Mouse (Mus musculus) stomach, embryonic 16.5 days (tissue): ENCODE measurements around the gene Sgf29. TPM values are rescaled to one million over a fixed set of nuclear protein-coding genes. Genes with fewer than 3 reads are reported as not detected.
A peak's percentile ranks its signal among the peaks of the same experiment; 100 is the strongest.

ENCODE experiments used
- ATAC-seq: fragments of 200-750 bp; cut with Nextera tagmentation; 2 replicates; pipeline ENCODE4 v1.8.0; 2017; ENCODE audit warnings: moderate number of reproducible peaks, moderate TSS enrichment; ENCODE audit not compliant: insufficient read depth, low FRiP score
- H3K27ac ChIP-seq: fragments of 300-500 bp; sonication (generic); 2 replicates; pipeline ENCODE4 v1.5.1; 2014; ENCODE audit warnings: low read length
- H3K27me3 ChIP-seq: fragments of 300-500 bp; sonication (generic); 2 replicates; pipeline ENCODE4 v1.6.1; 2014; ENCODE audit warnings: low read length, control low read depth, mixed read lengths; ENCODE audit not compliant: control insufficient read depth, insufficient read depth
- H3K36me3 ChIP-seq: fragments of 300-500 bp; sonication (generic); 2 replicates; pipeline ENCODE4 v1.6.1; 2014; ENCODE audit warnings: low read length; ENCODE audit not compliant: control insufficient read depth, insufficient read depth
- H3K4me1 ChIP-seq: fragments of 300-500 bp; sonication (generic); 2 replicates; pipeline ENCODE4 v1.6.1; 2014; ENCODE audit warnings: low read length, control low read depth, mixed read lengths; ENCODE audit not compliant: control insufficient read depth, insufficient read depth
- H3K4me2 ChIP-seq: fragments of 300-500 bp; sonication (generic); 2 replicates; pipeline ENCODE4 v1.6.1; 2014; ENCODE audit warnings: low read depth, low read length, mixed read lengths
- H3K4me3 ChIP-seq: fragments of 300-500 bp; sonication (generic); replicated peaks from 2 replicates; pipeline ENCODE4 v1.5.1; 2014; ENCODE audit warnings: mild to moderate bottlenecking, low read length
- H3K9ac ChIP-seq: fragments of 300-500 bp; sonication (generic); 2 replicates; pipeline ENCODE4 v1.6.1; 2014; ENCODE audit warnings: low read length
- H3K9me3 ChIP-seq: fragments of 300-500 bp; sonication (generic); replicated peaks from 2 replicates; pipeline ENCODE4 v1.6.1; 2016; ENCODE audit warnings: low read length, control low read depth; ENCODE audit not compliant: control insufficient read depth
- WGBS: fragments of 180-500 bp; shearing (Covaris S2); extraction: QIAGEN DNeasy Blood & Tissue Kit; methylation state at CpG from one replicate; pipeline ENCODE4 v1.1.7; 2014; 5-methylcytosine and 5-hydroxymethylcytosine counted together
- polyA plus RNA-seq: library from polyadenylated mRNA; unstranded; fragments of >200 nt; fragmentation: Nextera tagmentation; extraction: Ambion mirVana; gene quantifications from 2 replicates; pipeline ENCODE4 v1.2.1, GENCODE M21; 2015

The Sgf29 gene
- polyA plus RNA-seq, 1 experiment from 2014 or later = 40.4 TPM

DNA sequence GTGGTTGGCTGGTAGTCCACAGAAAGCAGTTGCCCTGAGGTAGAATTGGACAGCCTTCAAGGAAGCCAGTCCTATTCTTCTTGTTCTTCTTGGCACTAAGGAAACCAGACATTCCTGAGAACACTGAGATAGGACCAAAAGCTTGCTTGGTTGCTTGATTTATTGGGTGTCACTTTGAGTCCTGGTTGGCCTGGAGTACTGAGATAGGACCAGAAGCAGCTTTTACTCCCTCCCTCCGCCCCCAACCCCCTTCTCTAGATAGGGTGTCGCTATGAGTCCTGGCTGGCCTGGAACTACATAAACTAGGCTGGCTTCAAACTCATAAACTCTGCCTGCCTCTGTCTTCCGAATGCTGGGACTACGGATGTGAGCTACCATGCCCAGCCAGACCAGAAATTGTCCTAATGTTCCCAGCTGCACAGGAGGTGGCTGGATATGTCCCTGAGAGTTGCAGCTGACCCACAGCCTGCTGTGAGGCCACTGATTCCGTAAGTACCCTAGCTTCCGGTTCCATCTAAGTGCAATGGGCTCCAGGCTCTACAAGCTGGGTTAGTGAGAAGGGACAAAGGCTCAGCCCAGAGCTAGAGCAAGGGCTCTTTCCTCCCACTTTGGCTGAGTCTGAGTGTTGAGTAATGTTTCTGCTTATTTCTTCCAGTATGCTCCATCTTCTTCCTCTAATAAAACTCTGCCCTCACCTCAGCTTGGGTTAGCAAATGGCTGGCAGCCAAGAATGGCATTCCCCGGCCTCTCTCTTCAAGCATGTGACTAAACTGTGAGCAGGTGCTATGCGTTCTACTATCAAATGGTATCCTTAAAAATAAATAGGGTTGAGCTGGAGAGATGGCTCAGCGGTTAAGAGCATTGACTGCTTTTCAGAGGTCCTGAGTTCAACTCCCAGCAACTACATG, 27.4 kb upstream of the Sgf29 start:
- no peaks in the 10 kb centered on the region for H3K27me3 ChIP-seq
- H3K4me3 ChIP-seq = no peak overlapping the region
- no peak for ATAC-seq
- H3K9me3 ChIP-seq = no peaks in the 10 kb centered on the region
- no peak overlapping the region for H3K9ac ChIP-seq
- no peak overlapping the region for H3K4me2 ChIP-seq
- H3K27ac ChIP-seq = no peak overlapping the region
- H3K4me1 ChIP-seq = peaks cover 9% of the 10 kb centered on the region; the same call in 1 of the 2 replicates
- WGBS = 70% methylated on average over 9 of the region's 9 CpGs
- no peaks in the 10 kb centered on the region for H3K36me3 ChIP-seq

DNA sequence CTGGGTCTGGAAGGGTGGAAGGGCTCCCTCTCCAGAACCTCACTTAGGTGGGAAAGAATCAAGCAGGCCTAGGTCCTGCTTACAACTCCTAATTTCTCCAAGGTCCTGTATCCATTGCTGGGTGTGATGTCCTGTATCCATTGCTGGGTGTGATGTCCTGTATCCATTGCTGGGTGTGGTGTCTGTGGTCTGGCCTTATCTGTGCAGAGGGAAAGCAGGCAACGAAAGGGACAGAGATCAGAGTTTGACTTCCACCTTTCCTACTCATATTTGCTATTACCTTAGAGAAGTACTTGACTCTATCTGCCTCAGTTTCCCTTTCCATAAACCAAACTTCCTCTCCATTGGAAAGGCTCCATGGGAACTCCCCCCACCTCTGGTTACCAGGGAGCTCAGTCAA, 25.7 kb upstream of the Sgf29 start:
- ATAC-seq = no peak
- 83% methylated on average over 1 of the region's 1 CpGs for WGBS
- peaks cover 11% of the 10 kb centered on the region; the same call in 1 of the 2 replicates for H3K4me1 ChIP-seq
- H3K4me3 ChIP-seq = no peak overlapping the region
- H3K36me3 ChIP-seq = no peaks in the 10 kb centered on the region
- H3K27ac ChIP-seq = no peak overlapping the region
- no peaks in the 10 kb centered on the region for H3K9me3 ChIP-seq
- H3K9ac ChIP-seq = no peak overlapping the region
- H3K4me2 ChIP-seq = no peak overlapping the region
- no peaks in the 10 kb centered on the region for H3K27me3 ChIP-seq

DNA sequence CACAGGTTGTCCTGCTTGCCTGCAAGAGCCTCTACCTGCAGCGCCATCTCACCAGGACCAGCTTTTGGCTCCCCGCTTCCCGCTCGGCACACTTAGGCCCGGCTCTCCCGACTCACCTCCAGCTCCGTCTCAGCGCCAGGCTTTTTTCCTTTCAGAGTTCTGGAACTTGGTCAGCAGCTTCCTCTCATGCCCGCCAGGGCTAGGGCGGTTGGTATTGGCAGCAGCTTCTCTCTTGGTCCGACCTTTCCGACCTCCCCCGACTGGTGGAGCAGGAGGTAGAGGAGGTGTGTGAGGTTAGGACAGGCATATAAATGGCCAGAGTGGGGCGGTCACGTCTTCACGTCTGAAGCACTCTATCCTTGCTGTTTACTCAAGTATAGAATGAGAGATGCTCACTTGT, 24.3 kb upstream of the Sgf29 start:
- H3K9me3 ChIP-seq = no peaks in the 10 kb centered on the region
- no peak for ATAC-seq
- H3K27ac ChIP-seq = peak overlapping the region; percentile 47; the same call in 1 of the 2 replicates
- peak overlapping the region; percentile 2 for H3K9ac ChIP-seq
- peak overlapping the region; percentile 25 for H3K4me3 ChIP-seq
- H3K4me2 ChIP-seq = peak overlapping the region; percentile 37
- 68% methylated on average over 16 of the region's 16 CpGs for WGBS
- H3K27me3 ChIP-seq = no peaks in the 10 kb centered on the region
- peaks cover 13% of the 10 kb centered on the region; the same call in 1 of the 2 replicates for H3K4me1 ChIP-seq
- H3K36me3 ChIP-seq = no peaks in the 10 kb centered on the region

DNA sequence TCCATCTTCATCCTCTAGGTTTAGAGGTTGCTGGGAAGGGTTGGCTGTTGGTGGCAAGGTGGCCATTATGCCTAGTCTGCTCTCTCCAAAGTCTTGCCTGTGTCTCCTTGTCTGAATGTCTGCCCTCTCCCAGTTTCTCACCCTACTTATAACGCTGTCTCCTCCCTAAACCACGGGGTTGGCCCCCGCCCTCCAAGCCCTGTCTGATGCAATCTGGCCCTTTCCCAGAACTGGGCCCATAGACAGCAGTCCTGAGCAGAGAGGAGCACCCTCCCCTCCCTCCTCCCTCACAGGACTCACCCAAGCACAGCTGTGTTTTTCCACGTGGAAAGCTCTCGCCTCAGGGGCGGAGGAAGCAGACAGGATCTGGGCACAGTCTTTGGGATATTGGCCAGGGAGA, 23.7 kb upstream of the Sgf29 start:
- peaks cover 13% of the 10 kb centered on the region; the same call in 1 of the 2 replicates for H3K4me1 ChIP-seq
- H3K9me3 ChIP-seq = no peaks in the 10 kb centered on the region
- H3K4me2 ChIP-seq = peak overlapping the region; percentile 37
- no peaks in the 10 kb centered on the region for H3K36me3 ChIP-seq
- 30% methylated on average over 6 of the region's 6 CpGs for WGBS
- peak; percentile 87 for ATAC-seq
- peak overlapping the region; percentile 25 for H3K4me3 ChIP-seq
- H3K9ac ChIP-seq = peak overlapping the region; percentile 40
- H3K27me3 ChIP-seq = no peaks in the 10 kb centered on the region
- H3K27ac ChIP-seq = peak overlapping the region; percentile 47; the same call in 1 of the 2 replicates

DNA sequence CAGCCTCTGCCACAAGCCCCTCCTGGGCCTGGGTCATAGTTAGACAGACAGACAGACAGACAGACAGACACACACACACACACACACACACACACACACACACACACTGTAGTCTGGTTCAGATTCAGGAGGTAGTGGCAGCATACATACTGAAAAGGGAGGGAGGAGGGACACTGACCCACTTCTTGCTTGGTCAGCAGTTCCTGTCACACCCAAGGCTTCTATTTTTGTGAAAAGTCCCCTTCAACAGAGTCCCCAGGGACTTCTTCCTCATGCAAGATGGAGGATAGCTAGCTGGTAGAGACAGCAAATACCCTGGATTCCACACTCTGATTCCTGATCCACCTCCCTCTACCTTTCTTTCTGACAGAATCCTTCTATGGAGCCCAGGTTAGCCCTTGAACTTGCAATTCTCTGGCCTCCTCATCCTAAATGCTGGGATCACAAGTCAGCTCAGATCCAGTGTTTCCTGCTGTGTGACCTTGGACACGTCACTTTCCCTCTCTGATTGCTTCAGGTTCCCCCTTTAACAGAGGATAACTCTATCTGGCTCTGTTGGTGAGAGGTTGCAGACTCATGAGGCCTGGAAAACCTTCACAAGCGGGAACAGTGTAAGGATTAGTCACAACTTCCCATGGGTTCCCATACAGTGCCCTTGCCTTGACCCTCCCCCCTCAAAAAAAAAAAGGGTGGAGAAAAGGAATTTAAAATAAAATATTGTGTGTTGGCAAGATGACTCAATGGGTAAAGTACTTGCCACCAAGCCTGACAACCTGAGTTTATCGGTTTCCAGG, 23.1 kb upstream of the Sgf29 start:
- H3K9ac ChIP-seq = peak overlapping the region; percentile 40; the same call in 1 of the 2 replicates
- peak overlapping the region; percentile 47; the same call in 1 of the 2 replicates for H3K27ac ChIP-seq
- peak overlapping the region; percentile 37; the same call in 1 of the 2 replicates for H3K4me2 ChIP-seq
- H3K4me1 ChIP-seq = peaks cover 13% of the 10 kb centered on the region; the same call in 1 of the 2 replicates
- H3K9me3 ChIP-seq = no peaks in the 10 kb centered on the region
- no peak overlapping the region for H3K4me3 ChIP-seq
- H3K36me3 ChIP-seq = no peaks in the 10 kb centered on the region
- WGBS = 86% methylated on average over 3 of the region's 3 CpGs
- no peaks in the 10 kb centered on the region for H3K27me3 ChIP-seq
- no peak; the same call in 1 of the 2 replicates for ATAC-seq

DNA sequence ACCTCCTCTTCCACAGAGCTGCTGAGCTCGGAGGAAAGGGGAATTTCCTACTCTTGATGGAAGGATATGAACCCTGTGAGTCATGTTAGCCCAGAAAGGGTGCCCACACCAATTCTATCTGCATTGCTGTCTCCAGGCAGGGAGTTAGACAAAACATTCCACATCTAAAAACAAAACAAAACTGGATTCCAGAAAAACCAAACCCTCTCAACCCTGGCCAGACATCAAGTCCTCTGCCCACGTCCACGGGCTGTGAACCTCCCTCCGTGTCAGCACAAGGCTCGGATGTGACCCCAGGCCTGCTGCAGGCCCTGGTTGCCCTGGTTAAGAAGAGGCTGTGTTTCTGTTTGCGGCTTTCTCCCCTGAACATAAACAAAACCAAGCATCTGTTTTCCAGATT, 21.0 kb upstream of the Sgf29 start:
- ATAC-seq = no peak
- Histone ChIP-seq H3K27ac (peak overlapping the region; percentile 47; the same call in 1 of the 2 replicates), H3K4me2 (no peak overlapping the region), H3K4me1 (peaks cover 16% of the 10 kb centered on the region; the same call in 1 of the 2 replicates), H3K36me3 (no peaks in the 10 kb centered on the region), H3K9ac (peak overlapping the region; percentile 46; the same call in 1 of the 2 replicates), H3K4me3 (no peak overlapping the region), H3K9me3 (no peaks in the 10 kb centered on the region), H3K27me3 (no peaks in the 10 kb centered on the region)
- WGBS = 53% methylated on average over 6 of the region's 6 CpGs

DNA sequence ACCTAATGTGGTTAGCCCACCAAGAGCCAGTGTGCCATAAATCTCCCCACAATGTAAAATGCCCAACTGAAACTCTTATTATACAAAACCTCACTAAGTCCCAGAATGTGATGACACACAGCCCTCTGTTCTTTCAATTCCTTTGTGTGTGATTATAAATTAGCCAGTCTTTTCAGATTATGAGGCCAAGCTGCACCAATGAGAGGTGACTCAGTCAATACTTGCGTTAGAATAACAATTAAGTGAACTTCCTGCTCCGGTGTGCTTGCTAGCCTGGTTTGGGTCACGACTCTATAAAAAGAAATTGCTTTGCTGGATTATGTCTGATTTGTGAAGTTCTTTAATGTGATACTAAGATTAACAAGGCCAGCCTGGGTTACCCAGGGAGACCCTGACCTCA, 19.2 kb upstream of the Sgf29 start:
- H3K27ac ChIP-seq = peak overlapping the region; percentile 59

DNA sequence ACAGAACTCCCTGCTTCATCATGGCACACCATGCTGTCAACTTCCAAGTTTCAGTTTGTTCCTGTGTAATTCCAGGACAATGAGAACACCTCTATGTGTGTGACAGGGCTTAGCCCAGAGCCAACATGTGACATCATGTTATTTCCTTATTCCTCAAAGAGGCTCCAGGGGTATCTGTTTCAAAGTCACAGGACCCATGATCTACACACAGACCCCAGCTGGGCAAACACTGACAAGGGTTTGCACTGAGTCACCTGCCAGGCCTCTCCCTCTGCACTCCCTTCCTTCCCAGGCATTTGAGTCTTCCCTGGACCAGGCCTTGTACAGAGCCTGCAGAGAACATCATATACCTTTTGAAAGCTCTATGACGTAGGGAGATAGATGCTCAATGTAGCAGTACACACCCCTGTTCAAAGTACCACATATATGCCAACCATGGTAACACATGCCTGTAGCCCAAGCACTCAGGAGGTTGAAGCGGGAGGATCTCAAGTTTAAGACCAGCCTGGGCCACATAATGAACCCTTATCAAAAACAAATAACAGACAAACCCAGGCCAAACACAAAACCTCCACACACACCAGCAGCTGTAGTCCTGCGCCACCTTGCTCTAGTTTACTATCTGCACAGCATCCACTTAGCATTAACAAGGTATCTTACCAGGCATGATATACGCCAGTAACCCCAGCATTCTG, 18.1 kb upstream of the Sgf29 start, which contains the start of gene Nupr1:
TSS of gene Nupr1 (minus strand) at position 38 of the 695 bp plus-strand sequence.
- no peaks in the 10 kb centered on the region for H3K27me3 ChIP-seq
- H3K4me3 ChIP-seq = no peak within 1 kb of the TSS
- H3K9me3 ChIP-seq = no peaks in the 10 kb centered on the region
- H3K36me3 ChIP-seq = no peaks in the 10 kb centered on the region
- peaks cover 14% of the 10 kb centered on the region; the same call in 1 of the 2 replicates for H3K4me1 ChIP-seq
- peak; percentile 72; the same call in 1 of the 2 replicates for ATAC-seq
- H3K27ac ChIP-seq = peak within 1 kb of the TSS; percentile 71
- no peak within 1 kb of the TSS for H3K4me2 ChIP-seq
- 80% methylated on average over 4 of the region's 4 CpGs for WGBS
- no peak within 1 kb of the TSS for H3K9ac ChIP-seq

More for the DNA sequence above, 19.2 kb upstream of the Sgf29 start:
- no peak for ATAC-seq
- no peak overlapping the region for H3K9ac ChIP-seq
- no peaks in the 10 kb centered on the region for H3K27me3 ChIP-seq
- WGBS = 35% methylated on average over 3 of the region's 3 CpGs
- no peaks in the 10 kb centered on the region for H3K36me3 ChIP-seq
- no peaks in the 10 kb centered on the region for H3K9me3 ChIP-seq
- peaks cover 20% of the 10 kb centered on the region for H3K4me1 ChIP-seq
- H3K4me3 ChIP-seq = no peak overlapping the region
- no peak overlapping the region for H3K4me2 ChIP-seq
